Mouse (Mus musculus): ENCODE measurements around the gene Sycp2.

DNA sequence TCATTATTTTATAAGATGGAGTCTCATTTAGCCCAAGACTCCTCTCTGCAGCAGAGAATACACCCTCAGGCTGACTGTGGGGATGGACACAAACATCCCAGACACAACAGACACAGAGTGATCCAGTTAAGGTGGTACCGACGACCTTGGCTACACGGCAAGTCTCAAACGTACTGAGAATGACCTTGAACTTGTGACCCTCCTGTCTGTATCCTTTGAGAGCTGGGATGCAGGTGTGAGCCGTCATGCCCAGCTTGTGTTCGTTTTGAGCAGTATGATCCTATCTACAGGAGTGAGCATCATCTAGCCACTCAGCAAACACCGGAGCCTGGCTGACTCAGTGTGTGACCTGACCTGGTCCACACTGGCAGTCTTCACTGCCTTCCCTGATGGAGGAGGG is 93.9 kb downstream of the Sycp2 start:
- no peak for TF ChIP-seq POLR2AphosphoS2 (IDR thresholded peaks at IDR 0.05; ENCODE audit: insufficient read length, low read depth)
- no peak for TF ChIP-seq POLR2A (IDR thresholded peaks at IDR 0.05; ENCODE audit: insufficient read length, low read depth)
- no peak for TF ChIP-seq MAX (IDR thresholded peaks at IDR 0.05; ENCODE audit: low read depth)
- TF ChIP-seq TCF12 (IDR thresholded peaks at IDR 0.05; ENCODE audit: insufficient read depth, poor library complexity, severe bottlenecking), result no peak
- no peak for TF ChIP-seq USF1 (IDR thresholded peaks at IDR 0.05; ENCODE audit: low read depth)
- TF ChIP-seq SRF (IDR thresholded peaks at IDR 0.05; ENCODE audit: control insufficient read depth, insufficient read length, low read depth), result no peak
- no peak for TF ChIP-seq CEBPB (IDR thresholded peaks at IDR 0.05; ENCODE audit: insufficient read depth, poor library complexity, severe bottlenecking)
